Mouse (Mus musculus) skeletal muscle tissue, adult 2 months (tissue): ENCODE measurements around the gene Ranbp17.

Source experiments
- DNase-seq: peaks from one replicate; pipeline ENCODE4 v3.0.0-alpha.2; 2012; ENCODE audit warnings: low read depth, low spot score

Ranbp17 gene

DNA sequence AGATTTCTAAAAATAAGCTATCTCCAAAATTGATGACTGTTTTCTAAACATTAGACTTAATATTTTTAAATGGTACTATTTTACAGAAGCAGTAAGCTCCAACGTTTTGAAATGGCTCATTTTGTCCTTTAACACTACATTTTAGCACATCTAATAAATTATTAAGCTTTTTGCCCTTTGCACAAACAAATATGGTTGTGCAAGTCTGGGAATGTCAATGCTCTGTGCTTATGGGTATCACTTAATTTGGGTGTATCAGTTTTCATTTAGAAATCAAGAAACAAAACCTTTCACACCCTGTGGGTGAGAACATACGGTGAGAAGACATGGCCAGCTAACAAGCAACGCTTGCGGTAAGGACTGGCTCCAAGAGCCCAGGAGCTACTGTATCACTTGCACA, 108.9 kb downstream of the Ranbp17 start:
- no peak for DNase-seq

- no peak for DNase-seq
Measured at GRCm38 (mm10) chr11:33399346-33399745, 114.2 kb downstream of the Ranbp17 start.

- peak; percentile 3 for DNase-seq
Measured at GRCm38 (mm10) chr11:33398701-33399100, 114.8 kb downstream of the Ranbp17 start.

DNA sequence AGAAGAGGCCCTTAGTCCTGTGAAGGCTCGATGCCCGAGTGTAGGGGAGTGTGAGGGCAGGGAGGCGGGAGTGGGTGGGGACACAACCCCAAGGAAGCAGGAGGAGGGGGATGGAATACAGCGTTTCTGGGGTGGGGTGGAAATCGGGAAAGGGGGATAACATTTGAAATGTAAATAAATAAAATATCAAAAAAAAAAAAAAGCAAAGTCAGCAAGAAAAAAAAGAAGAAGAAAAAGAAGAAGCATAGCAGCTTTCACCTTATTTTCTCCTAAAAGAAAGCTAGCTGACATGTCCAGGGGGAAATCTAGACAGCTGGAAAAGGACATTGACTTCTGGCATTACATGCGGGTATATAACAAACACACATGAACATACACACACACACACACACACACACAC, 117.3 kb downstream of the Ranbp17 start:
- DNase-seq, result no peak

DNA sequence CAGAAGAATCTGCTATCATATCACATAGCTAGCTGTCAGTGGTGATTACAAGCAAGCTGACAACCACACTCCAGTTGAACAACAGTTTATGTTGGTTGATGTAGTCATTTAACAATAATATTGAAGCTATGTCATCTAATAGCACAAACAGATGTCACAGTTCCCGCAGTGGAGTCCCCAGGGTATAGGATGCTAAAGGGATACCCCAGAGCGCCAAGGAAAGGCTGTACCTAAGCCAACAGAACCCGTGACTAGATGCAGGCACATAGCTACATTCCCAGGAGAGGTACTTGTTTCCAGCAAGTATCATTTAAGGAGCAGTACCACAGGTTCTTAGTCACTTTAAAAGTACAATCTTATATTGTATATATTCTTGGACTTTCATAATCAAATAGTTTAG, 119.5 kb downstream of the Ranbp17 start:
- DNase-seq, result no peak

GRCm38 (mm10) chr11:33388685-33389084, 124.9 kb downstream of the Ranbp17 start:
- no peak for DNase-seq

DNA sequence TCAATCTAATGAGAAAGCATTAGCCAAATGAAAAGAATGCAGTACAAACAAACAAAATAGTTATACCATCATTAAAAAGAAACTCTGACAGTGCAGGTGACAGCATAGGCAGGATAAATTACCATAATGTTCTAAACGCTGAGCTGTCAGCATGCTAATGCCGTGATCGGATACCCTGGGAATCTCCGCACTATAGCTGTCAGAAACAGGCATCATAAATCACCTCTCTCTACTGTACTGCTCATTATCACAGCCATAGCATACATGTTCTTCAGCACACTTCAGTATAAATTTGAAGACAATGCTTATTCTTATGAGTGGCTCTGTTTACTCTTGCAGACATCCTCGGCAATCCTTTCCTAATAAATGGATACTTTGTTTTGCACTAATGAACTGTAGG, 151.7 kb downstream of the Ranbp17 start:
- DNase-seq, result no peak

DNA sequence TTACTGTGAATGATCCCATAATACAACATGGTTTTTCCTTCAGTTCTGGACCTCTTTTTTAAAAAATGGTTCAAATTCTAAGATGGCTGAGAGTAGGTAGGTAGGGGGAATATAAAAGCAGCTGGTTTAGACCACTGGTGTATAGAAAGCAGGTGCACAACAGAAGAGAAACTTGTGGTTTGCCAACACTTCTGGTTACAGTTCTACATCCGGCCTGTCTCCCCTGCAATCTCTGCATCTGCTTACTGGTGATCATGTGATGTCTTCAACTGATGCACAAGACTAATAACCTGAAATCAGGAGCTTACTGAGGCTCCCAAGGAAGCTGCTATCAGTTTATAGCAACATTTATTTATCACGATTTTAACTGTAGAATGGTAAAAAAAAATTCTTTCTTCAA, 164.3 kb downstream of the Ranbp17 start:
- DNase-seq, result no peak

DNA sequence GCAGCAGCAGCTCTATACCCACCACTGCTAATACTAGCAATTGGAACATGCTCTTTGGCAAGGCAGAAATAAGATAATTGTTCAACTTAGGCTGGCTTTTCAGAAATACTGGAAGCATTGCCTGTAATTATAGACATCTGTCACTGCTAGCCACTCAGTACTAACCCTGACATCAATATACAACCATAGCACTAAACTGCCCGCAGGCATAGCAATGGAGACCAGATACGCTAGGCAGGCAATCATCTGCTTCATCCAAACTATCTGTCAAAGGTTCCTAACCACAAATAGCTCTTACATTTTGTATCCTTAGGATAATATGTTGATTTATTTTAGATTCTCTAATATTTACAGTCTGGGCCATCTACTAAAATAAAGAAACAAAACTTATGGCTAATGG, 171.5 kb downstream of the Ranbp17 start:
- DNase-seq, result no peak

DNA sequence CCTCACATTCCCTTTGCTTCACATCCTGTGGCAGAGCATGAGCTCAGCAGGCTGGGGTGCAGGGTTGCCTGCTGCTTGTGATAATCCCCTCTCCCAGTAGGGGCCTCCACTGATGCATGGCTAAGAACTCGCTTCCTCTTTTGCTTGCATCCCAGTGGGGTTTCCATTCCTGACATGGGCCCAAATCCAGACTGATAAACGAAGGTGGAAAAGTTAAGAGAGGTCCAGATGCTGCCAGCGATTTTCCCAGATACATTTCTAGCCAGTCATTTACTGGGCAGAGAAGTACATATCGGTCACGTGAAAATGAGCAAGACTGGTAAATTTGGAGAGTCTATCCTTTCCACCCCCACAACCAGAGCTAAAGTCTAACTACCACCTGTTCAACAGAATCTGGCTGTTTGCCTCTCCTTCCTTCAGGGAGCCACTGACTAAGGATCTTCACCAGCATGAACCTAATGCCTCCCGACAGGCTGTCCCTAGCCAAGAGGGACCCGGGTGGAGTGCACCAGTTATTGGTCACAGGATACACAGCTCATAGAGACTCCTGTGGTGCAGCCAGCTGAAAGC, 176.9 kb downstream of the Ranbp17 start:
- peak; percentile 1 for DNase-seq

DNA sequence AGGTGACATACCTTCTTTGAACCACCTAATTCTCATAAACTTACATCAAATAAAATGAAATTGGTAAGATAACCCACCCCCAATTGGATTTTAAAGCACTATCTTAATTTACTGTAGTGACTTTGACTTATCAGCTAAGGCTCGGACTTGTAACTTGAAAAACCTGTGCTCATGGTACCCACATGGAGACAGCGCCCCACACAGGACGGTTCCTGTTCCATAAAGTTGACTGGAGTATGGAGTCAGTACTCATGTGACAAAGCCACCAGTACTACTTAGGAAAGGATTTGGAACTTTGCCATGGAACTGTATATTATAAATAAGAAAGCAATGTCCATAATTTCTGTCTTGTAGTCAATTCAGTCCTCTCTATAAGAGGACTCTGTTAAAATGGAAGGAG, 177.9 kb downstream of the Ranbp17 start:
- no peak for DNase-seq

DNA sequence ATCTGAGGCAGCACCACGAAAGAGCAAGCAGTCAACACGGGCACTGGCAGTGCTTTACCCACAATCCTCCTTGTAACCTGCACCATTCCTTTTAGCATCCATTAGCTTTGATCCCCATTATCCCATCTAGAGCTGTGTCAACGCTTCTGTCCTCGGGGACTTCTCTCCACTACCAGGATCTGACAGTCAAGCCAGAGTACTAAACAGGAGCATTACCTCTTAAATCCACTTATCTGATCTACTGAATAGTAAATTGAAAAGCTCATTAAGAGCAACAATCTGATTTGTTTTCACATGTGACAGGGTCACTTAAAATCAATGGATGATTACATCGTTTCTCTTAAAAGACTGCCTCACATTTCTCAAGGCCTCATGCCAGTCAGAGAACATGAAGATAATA, 181.4 kb downstream of the Ranbp17 start:
- no peak for DNase-seq

GRCm38 (mm10) chr11:33319006-33319611, 194.4 kb downstream of the Ranbp17 start:
- DNase-seq, result no peak

DNA sequence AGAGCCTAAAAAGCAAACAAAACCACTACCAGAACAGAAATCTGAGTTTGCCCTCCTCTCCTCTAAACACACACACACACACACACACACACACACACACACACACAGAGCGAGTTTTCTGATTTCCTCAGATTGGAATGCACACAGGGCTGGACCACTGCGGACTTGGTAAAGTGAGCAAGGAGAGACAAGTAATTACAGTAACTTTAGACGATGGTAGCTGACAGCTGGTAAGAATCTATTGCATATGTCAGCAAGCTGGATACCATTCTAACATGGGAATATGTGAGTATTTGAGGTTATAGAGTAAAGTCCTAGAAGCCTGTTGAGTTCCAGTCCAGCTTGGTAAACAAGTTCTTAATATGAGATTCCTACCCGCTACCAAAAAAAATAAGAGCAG, 204.0 kb downstream of the Ranbp17 start:
- DNase-seq, result no peak

DNA sequence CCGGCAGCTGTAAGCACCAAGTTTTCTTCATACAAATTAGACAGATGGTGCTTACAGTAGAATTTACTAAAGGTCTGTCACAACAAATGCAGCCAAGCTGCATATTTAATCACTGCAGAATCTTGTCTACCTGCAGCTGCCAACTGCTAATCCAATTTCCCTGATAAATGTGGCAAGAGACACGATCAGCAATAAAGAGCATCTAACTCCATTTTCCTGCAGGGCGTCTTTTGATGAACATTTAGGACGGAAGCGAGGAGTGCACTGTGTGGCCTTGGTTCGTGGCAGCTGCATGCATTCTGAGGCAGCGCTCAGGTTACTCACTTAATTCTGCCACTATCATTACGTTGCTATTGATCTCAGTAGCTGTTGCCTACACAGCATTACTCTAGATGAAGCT, 212.7 kb downstream of the Ranbp17 start:
- DNase-seq, result no peak

DNA sequence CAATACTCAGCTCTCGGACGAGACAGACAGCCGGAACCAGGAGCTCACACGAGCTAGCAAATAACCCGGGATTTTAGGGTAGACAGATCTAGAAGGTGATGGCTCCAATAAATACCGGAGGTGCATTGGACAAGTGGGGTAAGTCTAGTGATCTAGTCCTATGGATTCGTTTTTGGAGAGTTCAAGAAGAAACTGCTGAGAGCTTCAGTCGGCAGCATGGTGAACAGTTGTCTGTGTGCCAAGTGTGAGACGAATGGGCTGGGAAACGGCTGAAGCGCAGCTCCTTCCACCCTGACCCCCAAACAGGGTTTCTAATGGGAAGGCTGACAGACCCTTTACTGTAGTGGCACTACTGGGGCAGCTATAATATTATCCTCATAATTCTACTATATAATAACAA, 214.2 kb downstream of the Ranbp17 start:
- DNase-seq, result no peak

DNA sequence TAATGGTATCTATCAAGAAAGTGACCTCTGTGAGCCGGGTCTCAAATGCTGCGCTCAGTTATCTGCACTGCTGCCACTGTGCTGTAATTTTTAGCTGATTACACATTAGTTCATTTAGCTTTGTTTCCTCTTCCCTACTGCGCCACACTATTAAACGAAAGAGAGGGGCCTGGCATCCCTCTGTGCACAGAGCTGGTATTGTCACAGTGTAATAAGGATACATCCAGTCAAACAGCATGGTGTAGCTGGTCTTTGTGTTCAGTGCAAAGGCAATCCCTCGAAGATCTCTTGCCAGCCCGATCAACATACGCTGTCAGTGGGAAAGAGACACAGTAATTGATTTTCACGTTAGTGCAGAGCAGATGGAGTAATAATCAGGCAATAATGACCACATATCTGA, 216.4 kb downstream of the Ranbp17 start:
- no peak for DNase-seq

GRCm38 (mm10) chr11:33295422-33295821, 218.1 kb downstream of the Ranbp17 start:
- DNase-seq, result no peak

GRCm38 (mm10) chr11:33294063-33294462, 219.5 kb downstream of the Ranbp17 start:
- DNase-seq, result no peak

- DNase-seq, result no peak
Measured at GRCm38 (mm10) chr11:33278571-33278970, 235.0 kb downstream of the Ranbp17 start.

DNA sequence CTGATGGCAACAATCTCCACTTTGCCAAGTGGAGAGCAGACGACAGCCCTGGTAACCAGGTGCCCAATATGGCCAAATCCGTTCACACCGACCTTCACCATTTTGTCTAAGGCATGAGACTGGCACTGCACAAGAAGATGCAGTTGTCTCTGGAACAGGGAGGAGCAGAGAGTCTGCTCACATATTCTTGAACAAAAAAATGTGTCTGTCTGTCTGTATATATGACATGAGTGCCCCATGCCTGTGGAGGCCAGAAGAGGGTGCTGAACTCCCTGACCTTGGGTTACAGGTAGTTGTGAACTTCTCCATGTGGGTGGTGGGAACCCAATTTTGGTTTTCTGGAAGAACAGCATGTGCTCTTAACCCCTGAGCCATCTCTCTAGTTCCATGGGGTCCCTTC, 236.9 kb downstream of the Ranbp17 start, which contains the start of gene Gm12117:
Gene Gm12117 (minus strand): TSS at position 101 of the 400 bp plus-strand sequence.
- DNase-seq, result no peak

- no peak for DNase-seq
Measured at GRCm38 (mm10) chr11:33274816-33275215, 238.7 kb downstream of the Ranbp17 start.

- DNase-seq, result no peak
Measured at GRCm38 (mm10) chr11:33274294-33274693, 239.3 kb downstream of the Ranbp17 start.

- no peak for DNase-seq
Measured at GRCm38 (mm10) chr11:33240295-33240694, 273.3 kb downstream of the Ranbp17 start.
